Mouse (Mus musculus) layer of hippocampus, adult 9-11 months (tissue): Measurements from ENCODE around the gene Cfap298.

ENCODE experiments used
- DNase-seq: peaks from one replicate; pipeline ENCODE4 v3.0.0; 2022

The Cfap298 gene

DNA sequence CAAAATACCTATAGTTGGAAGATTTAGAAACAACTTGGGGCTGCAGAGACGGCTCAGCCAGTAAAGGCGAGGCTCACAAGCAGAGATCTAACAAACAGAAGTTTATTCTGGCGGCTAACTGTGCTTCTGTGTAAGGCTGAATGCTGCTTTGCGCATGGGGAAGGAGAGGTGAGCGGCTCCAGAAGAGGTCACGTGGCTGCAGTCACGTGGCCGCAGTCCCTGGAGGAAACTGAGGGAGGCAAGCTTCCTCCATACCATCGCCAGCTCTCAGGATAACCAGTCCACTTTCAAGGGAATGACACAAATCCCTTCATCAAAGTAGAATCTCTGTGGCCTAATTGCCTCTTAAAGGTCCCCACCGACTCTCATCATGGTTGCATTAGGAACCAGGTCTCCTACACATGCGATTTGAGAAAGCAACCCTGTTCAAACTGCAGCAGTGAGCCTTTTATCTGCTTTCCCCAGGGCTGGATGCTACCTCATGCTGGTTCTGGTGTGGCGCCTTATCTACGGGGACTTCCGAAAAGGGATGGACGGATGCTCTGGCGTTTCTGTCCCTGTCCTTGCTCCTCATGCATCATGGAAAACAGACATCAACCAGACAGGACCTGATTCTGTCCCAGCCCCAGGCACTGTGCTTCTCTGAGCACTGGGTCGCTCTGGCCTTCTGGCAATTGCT is 23.9 kb downstream of the Cfap298 start:
- no peak for DNase-seq

GRCm38 (mm10) chr16:90907250-90907649 is 27.7 kb downstream of the Cfap298 start:
- DNase-seq = no peak

GRCm38 (mm10) chr16:90903300-90903699 is 31.6 kb downstream of the Cfap298 start:
- no peak for DNase-seq

DNA sequence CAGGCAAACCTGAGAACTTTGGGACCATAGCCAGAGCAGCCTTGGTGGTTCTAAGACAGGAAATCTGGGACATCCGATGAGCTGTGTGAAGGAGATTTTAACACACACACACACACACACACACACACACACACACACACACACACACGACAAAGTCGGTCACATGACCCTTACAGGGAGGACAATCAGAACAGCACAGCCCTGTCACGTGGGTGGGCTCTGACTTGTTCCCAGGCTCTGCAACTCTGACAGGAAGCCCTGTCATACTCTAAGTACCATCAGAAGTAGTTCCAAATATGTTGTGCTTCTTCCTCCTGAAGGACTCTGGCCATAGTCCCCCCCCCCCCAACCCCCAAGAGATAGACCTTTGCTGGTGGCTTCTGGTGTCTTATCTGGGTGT is 33.5 kb downstream of the Cfap298 start:
- DNase-seq = no peak

GRCm38 (mm10) chr16:90899498-90899897 is 35.4 kb downstream of the Cfap298 start:
- no peak for DNase-seq

DNA sequence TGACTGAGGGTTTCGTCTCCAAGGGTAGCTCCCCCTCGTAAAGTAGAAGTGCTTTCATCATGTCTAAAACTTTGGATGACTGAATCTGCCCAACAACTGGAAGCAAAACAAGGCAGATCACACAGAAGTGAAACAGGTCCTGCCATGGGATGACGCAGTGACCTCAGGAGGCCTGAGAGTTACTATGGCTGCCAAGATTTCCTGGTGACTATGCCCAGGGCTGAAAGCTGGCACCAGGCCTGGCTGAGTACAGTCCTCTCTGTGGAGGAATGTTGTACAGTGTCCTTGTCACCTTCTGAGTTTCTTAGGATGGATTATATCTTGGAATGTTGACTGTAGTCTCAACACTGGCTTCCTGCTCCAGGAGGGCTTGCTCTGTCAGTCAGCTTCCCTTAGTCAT is 37.3 kb downstream of the Cfap298 start:
- no peak for DNase-seq

- no peak for DNase-seq
Measured at GRCm38 (mm10) chr16:90893792-90894191, 41.1 kb downstream of the Cfap298 start.

- DNase-seq = no peak
Measured at GRCm38 (mm10) chr16:90893019-90893418, 41.9 kb downstream of the Cfap298 start.

DNA sequence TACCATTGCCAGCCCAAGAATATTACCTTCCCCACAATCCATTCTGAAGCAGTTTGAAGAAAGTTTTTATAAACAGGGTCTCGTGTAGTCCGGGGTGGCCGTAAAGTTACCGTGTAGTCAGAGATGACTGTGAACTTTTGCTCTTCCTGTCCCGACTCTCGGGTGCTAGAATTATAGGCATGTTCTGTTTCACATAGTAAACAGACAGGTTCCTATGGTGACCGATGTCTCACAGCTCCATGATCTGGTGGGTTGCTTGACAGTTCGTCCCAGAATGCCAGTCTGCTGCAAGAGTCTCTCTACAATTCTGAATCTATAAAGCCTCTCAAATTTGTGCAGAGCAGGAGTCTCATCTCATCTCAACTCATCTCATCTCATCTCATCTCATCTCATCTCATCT is 42.8 kb downstream of the Cfap298 start:
- DNase-seq = peak; percentile 23

DNA sequence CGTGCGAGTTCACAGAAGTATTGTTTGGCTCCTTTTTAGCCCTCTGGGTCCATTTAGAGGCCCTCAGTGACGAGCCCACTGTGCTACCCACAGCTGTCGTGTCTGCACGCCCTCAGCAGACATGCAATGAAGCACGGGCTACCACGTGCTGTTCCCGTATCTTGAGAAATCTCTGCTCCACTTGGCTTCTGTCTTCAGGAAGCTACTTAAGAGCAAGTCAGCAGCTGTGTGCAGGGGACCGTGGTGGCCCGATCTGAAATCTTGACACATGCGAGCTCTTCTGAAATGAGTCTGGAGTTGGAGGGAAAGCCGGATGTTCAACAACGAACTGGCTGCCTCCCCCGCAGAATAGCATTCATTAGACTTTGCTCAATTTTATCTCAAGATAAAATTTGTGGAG is 43.3 kb downstream of the Cfap298 start:
- no peak for DNase-seq

DNA sequence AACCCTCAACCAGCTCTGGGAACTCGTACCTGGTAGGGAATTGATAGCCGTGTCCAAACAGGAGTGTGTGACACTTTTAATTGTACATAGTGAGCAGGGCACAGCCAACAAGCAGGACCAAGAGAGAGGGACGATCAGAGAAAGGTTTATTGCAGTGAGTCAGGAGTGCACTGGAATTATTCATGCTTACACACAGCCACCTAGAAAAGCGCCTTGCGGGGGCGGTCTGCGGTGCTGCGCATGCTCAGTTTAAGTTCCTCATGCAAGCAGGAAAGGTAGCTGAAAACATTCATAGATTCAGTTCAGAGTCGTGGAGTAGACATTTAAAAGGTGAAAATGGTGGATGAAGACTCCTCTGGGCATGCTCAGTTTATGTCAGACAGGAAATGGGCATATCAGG is 44.2 kb downstream of the Cfap298 start:
- DNase-seq = no peak

DNA sequence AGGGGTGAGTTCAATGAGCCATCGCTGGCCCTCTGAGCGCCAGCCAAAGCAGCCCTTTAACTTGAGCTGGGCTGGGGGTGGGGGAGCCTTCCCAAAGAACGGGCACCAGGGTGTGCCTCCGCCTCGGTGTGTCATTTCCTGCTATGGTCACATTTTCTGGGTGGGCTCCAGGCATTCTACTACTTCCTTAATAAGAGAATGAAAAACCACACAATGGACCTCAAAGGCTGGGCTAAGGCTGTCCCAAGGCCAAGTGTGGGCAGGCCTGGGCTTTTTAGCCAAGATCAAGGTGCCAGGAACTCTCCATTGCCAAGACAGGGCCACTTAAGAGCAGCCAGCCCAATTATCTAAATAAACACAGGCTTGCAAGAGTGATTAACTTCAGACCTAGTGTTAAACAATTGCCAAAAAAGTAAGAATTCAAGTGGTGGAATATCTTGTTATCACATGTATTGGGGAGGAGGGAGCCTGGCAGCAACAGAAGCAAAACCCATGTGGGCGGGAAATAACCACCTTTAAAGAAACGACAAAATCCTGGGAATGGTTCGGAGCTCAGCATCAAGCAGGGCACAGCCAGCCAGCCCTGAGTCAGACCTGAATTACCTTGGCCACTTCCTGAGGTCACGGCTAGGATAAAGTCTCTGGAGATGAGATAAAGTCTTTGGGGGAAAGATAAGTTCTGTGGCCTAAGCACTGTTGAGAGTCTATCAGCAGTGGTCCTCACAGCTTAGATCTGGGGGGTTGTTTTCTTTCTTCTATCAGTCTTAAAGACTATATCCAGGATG is 48.9 kb downstream of the Cfap298 start:
- DNase-seq = no peak

- DNase-seq = no peak
Measured at GRCm38 (mm10) chr16:90885351-90885750, 49.6 kb downstream of the Cfap298 start.

DNA sequence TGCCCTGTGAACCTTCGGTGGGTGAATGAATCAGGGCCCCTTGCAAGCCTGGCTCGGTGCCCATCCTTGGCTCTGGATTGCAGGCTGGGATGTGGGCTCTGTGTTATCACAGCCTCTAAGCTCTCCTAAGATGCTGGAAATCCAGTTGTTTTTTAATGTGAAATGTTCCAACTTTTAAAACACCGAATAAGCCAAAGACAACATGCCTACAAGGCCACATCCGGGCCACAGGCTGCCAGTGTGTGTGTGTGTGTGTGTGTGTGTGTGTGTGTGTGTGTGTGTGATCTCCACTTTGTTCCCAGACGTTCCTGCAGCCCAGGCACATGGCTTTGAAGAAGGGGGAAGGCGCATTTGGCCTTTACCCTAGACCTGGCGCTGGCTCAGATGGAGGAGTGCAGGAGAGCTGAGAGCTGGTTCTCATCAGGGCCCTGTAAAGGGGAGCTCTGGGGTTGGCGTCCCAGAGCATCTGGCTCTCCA is 52.4 kb downstream of the Cfap298 start:
- no peak for DNase-seq

GRCm38 (mm10) chr16:90878135-90878860 is 56.6 kb downstream of the Cfap298 start:
- no peak for DNase-seq
